Mouse (Mus musculus) forebrain, embryonic 12.5 days (tissue): ENCODE data around the gene Gm36028. TPM values are rescaled to one million over a fixed set of nuclear protein-coding genes. Genes with fewer than 3 reads are reported as not detected.

Experiments used
- ATAC-seq: fragments of 200-750 bp; cut with Nextera tagmentation; 2 replicates; pipeline ENCODE4 v1.8.0; 2017; ENCODE audit warnings: moderate TSS enrichment; ENCODE audit not compliant: low FRiP score
- H3K27ac ChIP-seq: fragments of 300-500 bp; sonication (generic); 2 replicates; pipeline ENCODE4 v1.5.1; 2016; ENCODE audit warnings: mild to moderate bottlenecking
- H3K27me3 ChIP-seq: fragments of 300-500 bp; sonication (generic); 2 replicates; pipeline ENCODE4 v1.6.1; 2016; ENCODE audit warnings: mild to moderate bottlenecking
- H3K36me3 ChIP-seq: fragments of 300-500 bp; sonication (generic); replicated peaks from 2 replicates; pipeline ENCODE4 v1.6.1; 2016; ENCODE audit warnings: mild to moderate bottlenecking
- H3K4me1 ChIP-seq: fragments of 300-500 bp; sonication (generic); 2 replicates; pipeline ENCODE4 v1.6.1; 2016
- H3K4me2 ChIP-seq: fragments of 300-500 bp; sonication (generic); 2 replicates; pipeline ENCODE4 v1.6.1; 2016; ENCODE audit warnings: mild to moderate bottlenecking, moderate library complexity
- H3K4me3 ChIP-seq: fragments of 300-500 bp; sonication (generic); replicated peaks from 2 replicates; pipeline ENCODE4 v1.5.1; 2016; ENCODE audit warnings: mild to moderate bottlenecking
- H3K9ac ChIP-seq: fragments of 300-500 bp; sonication (generic); 2 replicates; pipeline ENCODE4 v1.6.1; 2016; ENCODE audit warnings: mild to moderate bottlenecking
- H3K9me3 ChIP-seq: fragments of 300-500 bp; sonication (generic); 2 replicates; pipeline ENCODE4 v1.6.1; 2016
- WGBS: fragments of 180-500 bp; shearing (Covaris S2); methylation state at CpG from one replicate; pipeline ENCODE4 v1.1.7; 2016; 5-methylcytosine and 5-hydroxymethylcytosine counted together
- polyA plus RNA-seq: library from polyadenylated mRNA; unstranded; fragments of >200 nt; fragmentation: Nextera tagmentation; extraction: Ambion mirVana; gene quantifications from 2 replicates; pipeline ENCODE4 v1.2.1, GENCODE M21; 2016

Gene Gm36028
- polyA plus RNA-seq, 1 experiment from 2014 or later = 0.17 TPM

GRCm38 (mm10) chr16:37855583-37855982 is 5.4 kb downstream of the Gm36028 start:
- no peak for ATAC-seq
- Histone ChIP-seq H3K4me3 (no peak overlapping the region), H3K9me3 (no peaks in the 10 kb centered on the region), H3K9ac (no peak overlapping the region), H3K36me3 (no peaks in the 10 kb centered on the region), H3K4me2 (no peak overlapping the region), H3K27me3 (no peaks in the 10 kb centered on the region), H3K27ac (no peak overlapping the region), H3K4me1 (no peaks in the 10 kb centered on the region)
- 81% methylated on average over 8 of the region's 8 CpGs for WGBS

- ATAC-seq = no peak
- Histone ChIP-seq H3K4me3 (no peak overlapping the region), H3K9ac (no peak overlapping the region), H3K27ac (no peak overlapping the region), H3K9me3 (no peaks in the 10 kb centered on the region), H3K27me3 (no peaks in the 10 kb centered on the region), H3K36me3 (no peaks in the 10 kb centered on the region), H3K4me1 (no peaks in the 10 kb centered on the region), H3K4me2 (no peak overlapping the region)
- WGBS = 82% methylated on average over 5 of the region's 5 CpGs
These were observed 6.4 kb downstream of the Gm36028 start for GRCm38 (mm10) chr16:37854593-37854992.

- no peaks in the 10 kb centered on the region for H3K9me3 ChIP-seq
- no peak overlapping the region for H3K27ac ChIP-seq
- H3K36me3 ChIP-seq = no peaks in the 10 kb centered on the region
- no peak overlapping the region for H3K9ac ChIP-seq
- 80% methylated on average over 14 of the region's 14 CpGs for whole genome bisulfite sequencing
- no peaks in the 10 kb centered on the region for H3K4me1 ChIP-seq
- H3K27me3 ChIP-seq = no peaks in the 10 kb centered on the region
- H3K4me2 ChIP-seq = no peak overlapping the region
- H3K4me3 ChIP-seq = no peak overlapping the region
- ATAC-seq = no peak
These were observed 6.9 kb downstream of the Gm36028 start for GRCm38 (mm10) chr16:37854054-37854453.

- H3K27ac ChIP-seq = no peak overlapping the region
- no peak for ATAC-seq
- H3K4me3 ChIP-seq = no peak overlapping the region
- no peaks in the 10 kb centered on the region for H3K9me3 ChIP-seq
- H3K27me3 ChIP-seq = no peaks in the 10 kb centered on the region
- no peak overlapping the region for H3K9ac ChIP-seq
- no peak overlapping the region for H3K4me2 ChIP-seq
- H3K4me1 ChIP-seq = no peaks in the 10 kb centered on the region
- WGBS = 81% methylated on average over 9 of the region's 9 CpGs
- no peaks in the 10 kb centered on the region for H3K36me3 ChIP-seq
These were observed 7.7 kb downstream of the Gm36028 start for GRCm38 (mm10) chr16:37853279-37853678.

- 66% methylated on average over 5 of the region's 5 CpGs for WGBS
- Histone ChIP-seq H3K9me3 (no peaks in the 10 kb centered on the region), H3K4me3 (no peak overlapping the region), H3K27ac (no peak overlapping the region), H3K9ac (no peak overlapping the region), H3K4me1 (no peaks in the 10 kb centered on the region), H3K36me3 (no peaks in the 10 kb centered on the region), H3K4me2 (no peak overlapping the region), H3K27me3 (no peaks in the 10 kb centered on the region)
- no peak for ATAC-seq
These were observed 9.6 kb downstream of the Gm36028 start for GRCm38 (mm10) chr16:37851366-37851765.

GRCm38 (mm10) chr16:37847081-37847480 is 13.9 kb downstream of the Gm36028 start:
- no peak overlapping the region for H3K27ac ChIP-seq
- no peak for ATAC-seq
- 89% methylated on average over 3 of the region's 3 CpGs for WGBS
- no peak overlapping the region for H3K4me3 ChIP-seq
- H3K4me1 ChIP-seq = no peaks in the 10 kb centered on the region
- no peaks in the 10 kb centered on the region for H3K36me3 ChIP-seq
- no peak overlapping the region for H3K9ac ChIP-seq
- no peaks in the 10 kb centered on the region for H3K9me3 ChIP-seq
- no peaks in the 10 kb centered on the region for H3K27me3 ChIP-seq
- no peak overlapping the region for H3K4me2 ChIP-seq

- H3K4me3 ChIP-seq = no peak overlapping the region
- H3K27me3 ChIP-seq = no peaks in the 10 kb centered on the region
- no peak overlapping the region for H3K9ac ChIP-seq
- no peak for ATAC-seq
- 89% methylated on average over 7 of the region's 7 CpGs for WGBS
- no peaks in the 10 kb centered on the region for H3K9me3 ChIP-seq
- H3K27ac ChIP-seq = no peak overlapping the region
- no peaks in the 10 kb centered on the region for H3K36me3 ChIP-seq
- no peaks in the 10 kb centered on the region for H3K4me1 ChIP-seq
- H3K4me2 ChIP-seq = no peak overlapping the region
These were observed 15.6 kb downstream of the Gm36028 start for GRCm38 (mm10) chr16:37845202-37845925.

GRCm38 (mm10) chr16:37843740-37844139 is 17.2 kb downstream of the Gm36028 start:
- no peaks in the 10 kb centered on the region for H3K36me3 ChIP-seq
- no peak overlapping the region for H3K4me3 ChIP-seq
- 93% methylated on average over 12 of the region's 12 CpGs for WGBS
- H3K27me3 ChIP-seq = no peaks in the 10 kb centered on the region
- no peaks in the 10 kb centered on the region for H3K9me3 ChIP-seq
- ATAC-seq = no peak
- H3K4me2 ChIP-seq = no peak overlapping the region
- no peaks in the 10 kb centered on the region for H3K4me1 ChIP-seq
- H3K27ac ChIP-seq = no peak overlapping the region
- no peak overlapping the region for H3K9ac ChIP-seq

- Histone ChIP-seq H3K9me3 (no peaks in the 10 kb centered on the region), H3K27ac (no peak overlapping the region), H3K4me3 (no peak overlapping the region), H3K9ac (no peak overlapping the region), H3K27me3 (no peaks in the 10 kb centered on the region), H3K4me2 (no peak overlapping the region), H3K4me1 (no peaks in the 10 kb centered on the region), H3K36me3 (no peaks in the 10 kb centered on the region)
- 87% methylated on average over 2 of the region's 2 CpGs for WGBS
- no peak for ATAC-seq
These were observed 18.5 kb downstream of the Gm36028 start for GRCm38 (mm10) chr16:37842439-37842838.

GRCm38 (mm10) chr16:37837571-37837970 is 23.4 kb downstream of the Gm36028 start:
- no peak overlapping the region for H3K4me3 ChIP-seq
- H3K36me3 ChIP-seq = peaks cover 20% of the 10 kb centered on the region
- H3K27ac ChIP-seq = no peak overlapping the region
- no peak overlapping the region for H3K9ac ChIP-seq
- no peak for ATAC-seq
- WGBS = 82% methylated on average over 3 of the region's 3 CpGs
- no peaks in the 10 kb centered on the region for H3K27me3 ChIP-seq
- H3K4me1 ChIP-seq = no peaks in the 10 kb centered on the region
- no peaks in the 10 kb centered on the region for H3K9me3 ChIP-seq
- H3K4me2 ChIP-seq = no peak overlapping the region

- Histone ChIP-seq H3K27me3 (no peaks in the 10 kb centered on the region), H3K4me3 (no peak overlapping the region), H3K36me3 (peaks cover 61% of the 10 kb centered on the region), H3K9ac (no peak overlapping the region), H3K27ac (no peak overlapping the region), H3K4me2 (no peak overlapping the region), H3K9me3 (no peaks in the 10 kb centered on the region), H3K4me1 (no peaks in the 10 kb centered on the region)
- 87% methylated on average over 7 of the region's 7 CpGs for WGBS
- ATAC-seq = no peak
These were observed 29.9 kb downstream of the Gm36028 start for GRCm38 (mm10) chr16:37831041-37831440.

GRCm38 (mm10) chr16:37826286-37826685 is 34.7 kb downstream of the Gm36028 start:
- 93% methylated on average over 3 of the region's 3 CpGs for whole genome bisulfite sequencing
- no peak for ATAC-seq

GRCm38 (mm10) chr16:37824778-37825505 is 36.0 kb downstream of the Gm36028 start:
- WGBS = 95% methylated on average over 12 of the region's 12 CpGs
- peaks cover 81% of the 10 kb centered on the region for H3K36me3 ChIP-seq
- no peaks in the 10 kb centered on the region for H3K27me3 ChIP-seq
- no peaks in the 10 kb centered on the region for H3K4me1 ChIP-seq
- H3K27ac ChIP-seq = no peak overlapping the region
- no peak for ATAC-seq
- no peak overlapping the region for H3K4me3 ChIP-seq
- no peaks in the 10 kb centered on the region for H3K9me3 ChIP-seq
- H3K4me2 ChIP-seq = no peak overlapping the region
- H3K9ac ChIP-seq = no peak overlapping the region

More at GRCm38 (mm10) chr16:37826286-37826685, 34.7 kb downstream of the Gm36028 start:
- no peaks in the 10 kb centered on the region for H3K4me1 ChIP-seq
- H3K4me2 ChIP-seq = no peak overlapping the region
- no peak overlapping the region for H3K9ac ChIP-seq
- H3K4me3 ChIP-seq = no peak overlapping the region
- no peaks in the 10 kb centered on the region for H3K27me3 ChIP-seq
- no peaks in the 10 kb centered on the region for H3K9me3 ChIP-seq
- peaks cover 78% of the 10 kb centered on the region for H3K36me3 ChIP-seq
- H3K27ac ChIP-seq = no peak overlapping the region
